Mouse (Mus musculus) heart, adult 2 months (tissue): ENCODE data around the gene Ank3.

Source experiments
- CTCF ChIP-seq: fragments of 200-600 bp; IDR thresholded peaks from 2 replicates; pipeline ENCODE4 v1.8.1; 2022; ENCODE audit warnings: antibody characterized with exemption, mild to moderate bottlenecking, moderate library complexity
- EP300 ChIP-seq: fragments of 200-500 bp; IDR thresholded peaks from 2 replicates; pipeline ENCODE4 v1.6.1; 2011; ENCODE audit warnings: low read depth, low read length, control low read depth; ENCODE audit not compliant: insufficient read depth

GRCm38 (mm10) chr10:69946271-69946670, 547.7 kb downstream of the Ank3 start:
- no peak for TF ChIP-seq CTCF
- no peak for TF ChIP-seq EP300
